Mouse (Mus musculus) gastrocnemius, postnatal 4 days (tissue): ENCODE data around the gene Rlim. TPM values are rescaled to one million over a fixed set of nuclear protein-coding genes. Genes with fewer than 3 reads are reported as not detected.

Source experiments
- DNase-seq, 2 experiments: peaks; one replicate each; pipeline ENCODE4 v3.0.0; 2021 to 2022; ENCODE audit warnings: low spot score in 2 of 2, mixed read lengths in 2 of 2
- long read RNA-seq, 2 experiments: library from polyadenylated mRNA; stranded (forward); transcript quantifications; one replicate each; pipeline ENCODE4 v2.0.0; 2021
- total RNA-seq, 2 experiments: library from RNA; stranded (reverse); gene quantifications; 2 replicates each; pipeline ENCODE4 v1.2.3; 2021

The Rlim gene
- total RNA-seq, result 10 to 100 TPM; 40.7 to 45.1 TPM
- long read RNA-seq, experiment 1, full-length matches to known transcripts, result 5 of 8 reads
- long read RNA-seq, experiment 1, partial matches to known transcripts, result 0 of 8 reads
- long read RNA-seq, experiment 1, other reads (novel, unspliced or antisense), result 3 of 8 reads
- long read RNA-seq, experiment 2, full-length matches to known transcripts, result 9 of 13 reads
- long read RNA-seq, experiment 2, partial matches to known transcripts, result 0 of 13 reads
- long read RNA-seq, experiment 2, other reads (novel, unspliced or antisense), result 4 of 13 reads

DNA sequence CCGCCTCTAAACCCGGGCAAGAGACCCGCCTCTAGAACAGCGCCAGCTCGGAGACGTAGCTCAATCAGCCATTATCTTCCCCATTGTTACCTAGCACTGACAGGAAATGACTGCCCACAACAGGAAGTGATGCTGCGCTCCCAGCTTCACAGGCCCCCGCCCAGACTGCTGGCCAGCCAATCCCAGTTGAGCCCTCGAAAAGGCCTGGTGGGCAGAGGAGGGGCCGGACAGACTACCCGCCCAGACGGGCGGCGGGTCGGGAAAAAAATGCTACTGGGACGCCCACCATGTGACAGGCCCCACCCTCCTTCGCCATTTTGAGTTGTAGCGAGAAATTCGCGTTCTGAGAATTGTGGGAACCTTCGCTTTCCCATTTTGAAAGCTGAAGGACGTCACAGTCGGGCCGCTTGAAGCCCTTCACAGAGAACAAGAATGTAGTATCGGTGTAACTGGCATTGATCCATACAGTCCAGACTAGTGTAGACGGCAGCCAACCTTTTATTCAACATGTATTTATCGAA, at the start of gene Rlim:
Rlim (minus strand) TSS at position 116 of the 521 bp plus-strand sequence.
- DNase-seq, result peak; percentile 71 to 88

DNA sequence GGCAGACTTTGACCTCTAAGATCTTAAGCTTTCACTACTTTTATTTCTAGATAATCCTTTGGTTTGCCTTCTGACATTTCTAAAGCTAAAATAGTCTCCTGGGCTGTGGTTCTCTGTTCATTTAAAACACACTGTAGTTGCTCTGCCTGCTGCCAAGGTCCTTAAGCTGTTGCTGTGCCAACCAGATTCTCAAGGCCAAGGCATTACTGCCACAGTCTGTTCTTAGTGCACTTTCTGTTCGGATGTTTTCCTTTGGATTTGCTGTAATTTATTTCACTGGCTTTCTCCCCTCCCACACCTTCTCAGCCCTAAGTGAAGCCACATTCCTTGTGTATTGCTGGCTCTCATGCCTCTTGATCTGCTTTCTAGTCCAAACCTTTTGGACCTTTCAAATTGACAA, 36.1 kb upstream of the Rlim start:
- DNase-seq, result no peak

DNA sequence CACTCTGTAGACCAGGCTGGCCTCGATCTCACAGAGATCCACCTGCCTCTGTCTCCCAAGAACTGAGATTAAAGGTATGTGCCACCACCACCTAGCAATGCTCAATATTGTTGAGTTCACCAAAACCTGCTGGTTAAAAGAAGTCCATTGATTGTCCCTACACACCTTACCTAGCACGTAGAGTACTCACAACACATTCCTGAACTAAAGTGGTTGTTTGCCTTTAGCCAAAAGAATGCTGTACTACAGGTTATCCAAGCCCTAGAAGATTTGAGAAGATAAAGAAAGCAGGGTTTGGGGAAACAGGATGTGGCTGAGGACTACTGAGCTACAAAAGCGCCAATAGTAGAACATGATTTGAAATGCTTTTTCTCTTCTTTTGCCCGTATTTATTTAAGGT, 34.0 kb upstream of the Rlim start:
- DNase-seq, result no peak

GRCm38 (mm10) chrX:104013318-104013811, 32.3 kb upstream of the Rlim start:
- no peak for DNase-seq

GRCm38 (mm10) chrX:103994741-103995140, 13.7 kb upstream of the Rlim start:
- no peak for DNase-seq

DNA sequence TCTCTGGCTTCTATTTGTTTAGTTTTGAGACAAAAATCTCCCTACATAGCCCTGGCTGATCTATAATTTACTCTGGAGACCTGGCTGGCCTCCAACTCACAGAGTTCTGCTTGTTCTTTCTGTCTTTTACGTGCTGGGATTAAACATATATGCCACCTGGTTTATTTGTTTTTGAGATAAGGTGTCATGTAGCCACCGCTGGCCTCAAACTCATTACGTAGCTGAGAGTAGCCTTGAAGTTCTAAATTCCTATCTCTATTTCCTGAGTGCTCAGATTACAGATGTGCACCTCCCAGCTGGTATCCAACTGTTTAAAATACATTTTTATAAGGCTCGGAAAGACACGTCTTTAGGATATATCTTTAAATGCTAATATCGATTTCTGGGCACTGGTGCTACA, 12.8 kb upstream of the Rlim start:
- DNase-seq, result no peak

GRCm38 (mm10) chrX:103991702-103992101, 10.6 kb upstream of the Rlim start:
- DNase-seq, result no peak

DNA sequence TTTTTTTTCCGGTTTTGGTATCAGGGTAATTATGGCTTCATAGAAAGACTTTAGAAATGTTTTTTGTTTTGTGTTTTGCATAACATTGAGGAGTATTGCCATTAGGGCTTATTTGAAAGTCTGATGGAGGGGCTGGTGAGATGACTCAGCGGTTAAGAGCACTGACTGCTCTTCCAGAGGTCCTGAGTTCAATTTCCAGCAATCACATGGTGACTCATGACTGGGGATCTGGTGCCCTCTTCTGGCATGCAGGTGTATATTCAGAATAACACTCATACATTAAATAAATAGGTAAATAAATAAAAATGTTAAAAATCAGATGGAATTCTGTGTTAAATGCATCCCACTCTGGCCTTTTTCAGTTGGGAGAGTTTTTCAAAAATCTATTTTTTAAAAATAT, 9.3 kb upstream of the Rlim start:
- DNase-seq, result no peak

GRCm38 (mm10) chrX:103987215-103987964, 6.3 kb upstream of the Rlim start:
- DNase-seq, result no peak

DNA sequence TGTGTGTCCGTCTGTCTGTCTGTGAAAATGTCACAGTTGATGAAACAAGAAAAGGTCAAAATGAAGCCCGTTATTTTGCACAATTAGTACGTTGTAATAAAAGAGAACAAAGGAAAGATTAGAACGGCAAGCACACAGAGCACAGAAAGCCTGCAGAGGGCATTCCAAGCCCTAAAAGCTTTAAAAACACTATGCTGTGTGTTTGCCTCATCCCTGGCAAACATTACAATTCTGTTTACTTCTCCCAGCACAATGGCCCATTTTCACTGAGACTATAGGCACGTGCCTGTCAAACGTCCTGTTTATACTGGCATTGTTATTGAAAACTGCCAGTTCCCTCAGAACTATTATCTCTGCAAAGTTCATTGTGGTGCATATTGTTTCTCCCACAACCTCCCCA, 5.1 kb upstream of the Rlim start:
- no peak for DNase-seq

DNA sequence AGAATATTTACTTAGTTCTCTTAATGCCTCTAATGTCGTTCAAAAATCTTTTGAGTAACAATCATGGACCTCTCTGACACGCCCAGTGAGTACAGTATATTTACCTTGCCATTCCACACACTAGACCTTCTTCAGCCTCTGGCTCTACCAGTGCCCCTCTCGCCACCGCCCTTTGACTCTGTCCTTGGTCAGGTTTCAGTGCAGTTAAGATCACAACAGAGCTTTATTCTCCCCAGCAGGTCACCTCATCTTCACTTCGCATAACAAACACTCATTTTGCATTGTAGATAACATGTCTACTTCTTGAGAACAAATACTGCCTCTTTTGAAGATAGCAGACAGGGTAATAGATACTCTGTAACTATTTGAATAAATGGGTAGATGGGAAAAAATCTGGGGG, 3.9 kb upstream of the Rlim start:
- DNase-seq, result no peak

GRCm38 (mm10) chrX:103981806-103982205, 722 bp upstream of the Rlim start:
- DNase-seq, result no peak

DNA sequence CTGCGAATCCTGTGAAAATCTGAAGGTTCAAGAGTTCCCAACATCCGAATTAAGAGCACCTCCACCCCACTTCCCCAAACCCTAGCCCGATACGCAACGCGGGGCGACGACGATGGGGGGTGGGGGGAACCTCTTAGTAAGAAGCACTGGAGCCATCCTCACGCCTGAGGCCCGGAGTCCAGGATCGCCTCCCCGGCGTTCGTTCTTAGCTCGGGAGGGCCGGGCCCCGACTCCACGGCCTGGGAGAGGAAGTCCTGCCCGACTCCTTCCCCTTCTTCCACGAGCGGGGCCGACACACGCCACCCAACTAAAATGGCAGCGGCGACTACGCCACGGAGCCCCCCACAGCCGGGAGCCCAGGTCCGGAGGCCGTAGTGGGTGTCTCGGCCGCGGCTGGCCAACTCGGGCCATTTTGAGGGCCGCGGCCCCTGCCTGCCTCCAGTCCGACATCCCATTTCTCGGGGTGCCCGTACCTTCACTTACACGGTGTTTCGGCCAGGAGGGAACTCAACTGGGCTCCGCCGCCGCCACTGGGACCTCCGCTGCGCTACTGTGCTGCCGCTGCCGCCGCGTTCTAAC, 405 bp downstream of the Rlim start:
- peak; percentile 18 to 20 for DNase-seq

DNA sequence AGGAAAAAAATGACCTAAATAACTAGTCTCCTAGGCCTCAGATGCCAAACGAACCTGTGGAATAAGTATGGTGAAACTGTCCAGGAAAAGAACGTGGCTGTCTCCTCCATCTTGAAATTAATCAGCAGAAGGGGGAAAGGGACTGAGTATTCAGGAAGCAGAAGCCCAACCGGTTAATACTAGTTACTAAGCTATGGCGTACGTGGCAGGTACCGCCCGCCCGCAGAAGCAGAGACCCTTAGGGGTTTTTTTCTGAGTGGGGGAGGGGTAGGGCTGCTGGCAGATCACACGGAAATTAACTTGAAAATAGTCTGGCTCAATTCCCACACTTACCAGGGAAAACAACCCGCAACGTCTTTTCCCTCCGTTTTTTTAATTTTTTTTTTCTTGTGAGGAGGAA, 1.0 kb downstream of the Rlim start:
- peak in 1 of 2 experiments; percentile 9 for DNase-seq

GRCm38 (mm10) chrX:103939701-103940100, 41.4 kb downstream of the Rlim start:
- DNase-seq, result no peak

GRCm38 (mm10) chrX:103937333-103937732, 43.8 kb downstream of the Rlim start:
- no peak for DNase-seq

- DNase-seq, result no peak
Observed at GRCm38 (mm10) chrX:103922436-103922835, 58.6 kb downstream of the Rlim start.

GRCm38 (mm10) chrX:103918954-103919353, 62.1 kb downstream of the Rlim start:
- DNase-seq, result peak in 1 of 2 experiments; percentile 14

GRCm38 (mm10) chrX:103914790-103915189, 66.3 kb downstream of the Rlim start:
- DNase-seq, result peak in 1 of 2 experiments; percentile 36
